Mouse (Mus musculus) heart, adult 2 months (tissue): ENCODE measurements around the gene Olfr651.

Source experiments
- CTCF ChIP-seq: fragments of 200-600 bp; IDR thresholded peaks from 2 replicates; pipeline ENCODE4 v1.8.1; 2022; ENCODE audit warnings: antibody characterized with exemption, mild to moderate bottlenecking, moderate library complexity
- POLR2A ChIP-seq: fragments of 200-500 bp; IDR thresholded peaks from 2 replicates; pipeline ENCODE4 v1.6.1; 2011; ENCODE audit warnings: mild to moderate bottlenecking, low read depth, low read length, control low read depth; ENCODE audit not compliant: insufficient read depth

GRCm38 (mm10) chr7:104507421-104508065 lies 42.4 kb upstream of the Olfr651 start, which contains the start of gene Trim30d:
- TF ChIP-seq CTCF (peak; percentile 53), POLR2A (peak; percentile 30; the same call in 1 of the 2 replicates)
